Mouse (Mus musculus): ENCODE results near the gene Cfap61. TPM values are rescaled to one million over a fixed set of nuclear protein-coding genes. Genes with fewer than 3 reads are reported as not detected.

Cfap61 gene
- polyA plus RNA-seq, 1 experiment from 2014 or later: 5.0 TPM

- DNase-seq (ENCODE audit: low spot score): peak; percentile 87
- peaks cover 84% of the 10 kb centered on the region for H3K4me1 ChIP-seq (replicated peaks)
- H3K27ac ChIP-seq: peak overlapping the region; percentile 89
- WGBS: under 1% methylated on average over 40 of the region's 40 CpGs
- H3K27me3 ChIP-seq (ENCODE audit: insufficient read depth, poor library complexity, severe bottlenecking): peaks cover 97% of the 10 kb centered on the region
- peak overlapping the region; percentile 45 for H3K4me3 ChIP-seq
- no peaks in the 10 kb centered on the region for H3K36me3 ChIP-seq
- no peaks in the 10 kb centered on the region for H3K9me3 ChIP-seq
Observed at GRCm38 (mm10) chr2:146218161-146218691, 283.6 kb downstream of the Cfap61 start.

GRCm38 (mm10) chr2:146218881-146219535 lies 284.4 kb downstream of the Cfap61 start:
- Histone ChIP-seq H3K4me3 (peak overlapping the region; percentile 45), H3K27ac (peak overlapping the region; percentile 89), H3K9me3 (no peaks in the 10 kb centered on the region), H3K27me3 (ENCODE audit: insufficient read depth, poor library complexity, severe bottlenecking) (peaks cover 97% of the 10 kb centered on the region), H3K4me1 (replicated peaks) (peaks cover 90% of the 10 kb centered on the region), H3K36me3 (no peaks in the 10 kb centered on the region)
- under 1% methylated on average over 19 of the region's 19 CpGs for WGBS
- peak; percentile 60 for DNase-seq (ENCODE audit: low spot score)

- Histone ChIP-seq H3K4me3 (no peak overlapping the region), H3K27me3 (ENCODE audit: insufficient read depth, poor library complexity, severe bottlenecking) (peaks cover 97% of the 10 kb centered on the region), H3K9me3 (no peaks in the 10 kb centered on the region), H3K4me1 (replicated peaks) (peaks cover 85% of the 10 kb centered on the region), H3K27ac (no peak overlapping the region), H3K36me3 (no peaks in the 10 kb centered on the region)
- WGBS: 9% methylated on average over 11 of the region's 11 CpGs
- DNase-seq (ENCODE audit: low spot score): no peak
Observed at GRCm38 (mm10) chr2:146219791-146220190, 285.2 kb downstream of the Cfap61 start.

GRCm38 (mm10) chr2:146220591-146221075 lies 286.0 kb downstream of the Cfap61 start:
- Histone ChIP-seq H3K27me3 (ENCODE audit: insufficient read depth, poor library complexity, severe bottlenecking) (peaks cover 97% of the 10 kb centered on the region), H3K36me3 (no peaks in the 10 kb centered on the region), H3K27ac (peak overlapping the region; percentile 93), H3K4me1 (replicated peaks) (peaks cover 82% of the 10 kb centered on the region), H3K4me3 (peak overlapping the region; percentile 70), H3K9me3 (no peaks in the 10 kb centered on the region)
- under 1% methylated on average over 24 of the region's 24 CpGs for WGBS
- DNase-seq (ENCODE audit: low spot score): peak; percentile 83

- Histone ChIP-seq H3K4me3 (peak within 1 kb of the TSS; percentile 70), H3K4me1 (replicated peaks) (peaks cover 82% of the 10 kb centered on the region), H3K9me3 (no peaks in the 10 kb centered on the region), H3K36me3 (no peaks in the 10 kb centered on the region), H3K27ac (peak within 1 kb of the TSS; percentile 93), H3K27me3 (ENCODE audit: insufficient read depth, poor library complexity, severe bottlenecking) (peaks cover 97% of the 10 kb centered on the region)
- WGBS: under 1% methylated on average over 84 of the region's 86 CpGs
- peak; percentile 85 for DNase-seq (ENCODE audit: low spot score)
Observed at GRCm38 (mm10) chr2:146221076-146221928, 286.7 kb downstream of the Cfap61 start, which contains the start of gene Insm1. Insm1 (plus strand) TSS chr2:146221921.

GRCm38 (mm10) chr2:146221929-146222278 lies 287.3 kb downstream of the Cfap61 start:
- H3K36me3 ChIP-seq: no peaks in the 10 kb centered on the region
- under 1% methylated on average over 43 of the region's 44 CpGs for WGBS

GRCm38 (mm10) chr2:146222279-146223175 lies 287.9 kb downstream of the Cfap61 start:
- no peaks in the 10 kb centered on the region for H3K9me3 ChIP-seq
- DNase-seq (ENCODE audit: low spot score): peak; percentile 73
- peak overlapping the region; percentile 93 for H3K27ac ChIP-seq
- peaks cover 97% of the 10 kb centered on the region for H3K27me3 ChIP-seq (ENCODE audit: insufficient read depth, poor library complexity, severe bottlenecking)
- no peaks in the 10 kb centered on the region for H3K36me3 ChIP-seq
- H3K4me3 ChIP-seq: peak overlapping the region; percentile 70
- WGBS: under 1% methylated on average over 133 of the region's 133 CpGs
- H3K4me1 ChIP-seq (replicated peaks): peaks cover 77% of the 10 kb centered on the region

More at GRCm38 (mm10) chr2:146221929-146222278, 287.3 kb downstream of the Cfap61 start:
- Histone ChIP-seq H3K4me3 (peak overlapping the region; percentile 70), H3K9me3 (no peaks in the 10 kb centered on the region), H3K27ac (peak overlapping the region; percentile 93), H3K27me3 (ENCODE audit: insufficient read depth, poor library complexity, severe bottlenecking) (peaks cover 97% of the 10 kb centered on the region), H3K4me1 (replicated peaks) (peaks cover 82% of the 10 kb centered on the region)
- peak; percentile 83 for DNase-seq (ENCODE audit: low spot score)

- WGBS: under 1% methylated on average over 75 of the region's 75 CpGs
Observed at GRCm38 (mm10) chr2:146223176-146223905, 288.8 kb downstream of the Cfap61 start.

GRCm38 (mm10) chr2:146224141-146224540 lies 289.6 kb downstream of the Cfap61 start:
- no peaks in the 10 kb centered on the region for H3K9me3 ChIP-seq
- peaks cover 97% of the 10 kb centered on the region for H3K27me3 ChIP-seq (ENCODE audit: insufficient read depth, poor library complexity, severe bottlenecking)
- H3K4me3 ChIP-seq: peak overlapping the region; percentile 70
- no peaks in the 10 kb centered on the region for H3K36me3 ChIP-seq
- peak overlapping the region; percentile 93 for H3K27ac ChIP-seq
- peaks cover 61% of the 10 kb centered on the region for H3K4me1 ChIP-seq (replicated peaks)
- DNase-seq (ENCODE audit: low spot score): no peak
- 15% methylated on average over 7 of the region's 7 CpGs for WGBS

More at GRCm38 (mm10) chr2:146223176-146223905, 288.8 kb downstream of the Cfap61 start:
- H3K27me3 ChIP-seq (ENCODE audit: insufficient read depth, poor library complexity, severe bottlenecking): peaks cover 97% of the 10 kb centered on the region
- DNase-seq (ENCODE audit: low spot score): peak; percentile 30
- no peaks in the 10 kb centered on the region for H3K9me3 ChIP-seq
- peak overlapping the region; percentile 93 for H3K27ac ChIP-seq
- H3K36me3 ChIP-seq: no peaks in the 10 kb centered on the region
- peaks cover 69% of the 10 kb centered on the region for H3K4me1 ChIP-seq (replicated peaks)
- H3K4me3 ChIP-seq: peak overlapping the region; percentile 70

- WGBS: 8% methylated on average over 6 of the region's 6 CpGs
- H3K27me3 ChIP-seq (ENCODE audit: insufficient read depth, poor library complexity, severe bottlenecking): peaks cover 84% of the 10 kb centered on the region
- 0 out of 2 replicates have a peak overlapping the region, but pooled peaks have one; percentile 35 for H3K27ac ChIP-seq
Observed at GRCm38 (mm10) chr2:146225818-146226217, 291.2 kb downstream of the Cfap61 start.

GRCm38 (mm10) chr2:146226484-146226883 lies 291.9 kb downstream of the Cfap61 start:
- Histone ChIP-seq H3K9me3 (no peaks in the 10 kb centered on the region), H3K4me1 (replicated peaks) (peaks cover 42% of the 10 kb centered on the region), H3K36me3 (no peaks in the 10 kb centered on the region), H3K27ac (peak overlapping the region; percentile 9; the same call in 1 of the 2 replicates), H3K27me3 (ENCODE audit: insufficient read depth, poor library complexity, severe bottlenecking) (peaks cover 81% of the 10 kb centered on the region), H3K4me3 (no peak overlapping the region; the same call in 1 of the 2 replicates)
- peak; percentile 65 for DNase-seq (ENCODE audit: low spot score)
- 4% methylated on average over 9 of the region's 9 CpGs for WGBS

More at GRCm38 (mm10) chr2:146225818-146226217, 291.2 kb downstream of the Cfap61 start:
- no peaks in the 10 kb centered on the region for H3K36me3 ChIP-seq
- H3K9me3 ChIP-seq: no peaks in the 10 kb centered on the region
- DNase-seq (ENCODE audit: low spot score): peak; percentile 18
- peaks cover 49% of the 10 kb centered on the region for H3K4me1 ChIP-seq (replicated peaks)
- no peak overlapping the region for H3K4me3 ChIP-seq

Measured in hindbrain, embryonic 10.5 days (tissue).